Mouse (Mus musculus) heart, embryonic 15.5 days (tissue): ENCODE results near the gene Prr12. TPM values are rescaled to one million over a fixed set of nuclear protein-coding genes. Genes with fewer than 3 reads are reported as not detected.
A peak's percentile ranks its signal among the peaks of the same experiment; 100 is the strongest.

Experiments used
- ATAC-seq: fragments of 200-750 bp; cut with Nextera tagmentation; replicated peaks from 2 replicates; pipeline ENCODE4 v1.8.0; 2017; ENCODE audit warnings: low read depth, moderate TSS enrichment; ENCODE audit not compliant: insufficient number of reproducible peaks, insufficient read depth, low FRiP score
- H3K27ac ChIP-seq: fragments of 300-500 bp; sonication (generic); 2 replicates; pipeline ENCODE4 v1.5.1; 2015; ENCODE audit warnings: mild to moderate bottlenecking, inconsistent platforms
- H3K27me3 ChIP-seq: fragments of 300-500 bp; sonication (generic); 2 replicates; pipeline ENCODE4 v1.6.1; 2015; ENCODE audit warnings: inconsistent platforms
- H3K36me3 ChIP-seq: fragments of 300-500 bp; sonication (generic); 2 replicates; pipeline ENCODE4 v1.6.1; 2015; ENCODE audit warnings: mild to moderate bottlenecking, inconsistent platforms
- H3K4me1 ChIP-seq: fragments of 300-500 bp; sonication (generic); replicated peaks from 2 replicates; pipeline ENCODE4 v1.6.1; 2015; ENCODE audit warnings: inconsistent platforms
- H3K4me2 ChIP-seq: fragments of 300-500 bp; sonication (generic); 2 replicates; pipeline ENCODE4 v1.6.1; 2015; ENCODE audit warnings: inconsistent platforms, mild to moderate bottlenecking, moderate library complexity
- H3K4me3 ChIP-seq: fragments of 300-500 bp; sonication (generic); 2 replicates; pipeline ENCODE4 v1.5.1; 2015; ENCODE audit warnings: mild to moderate bottlenecking, inconsistent platforms
- H3K9ac ChIP-seq: fragments of 300-500 bp; sonication (generic); 2 replicates; pipeline ENCODE4 v1.6.1; 2015; ENCODE audit warnings: mild to moderate bottlenecking, inconsistent platforms
- H3K9me3 ChIP-seq: fragments of 300-500 bp; sonication (generic); replicated peaks from 2 replicates; pipeline ENCODE4 v1.6.1; 2016; ENCODE audit warnings: inconsistent platforms
- WGBS: fragments of 180-500 bp; shearing (Covaris S2); methylation state at CpG from one replicate; pipeline ENCODE4 v1.1.7; 2015; ENCODE audit warnings: mixed read lengths; 5-methylcytosine and 5-hydroxymethylcytosine counted together
- polyA plus RNA-seq: library from polyadenylated mRNA; unstranded; fragments of >200 nt; fragmentation: Nextera tagmentation; extraction: Ambion mirVana; gene quantifications from 2 replicates; pipeline ENCODE4 v1.2.1, GENCODE M21; 2015

Gene Prr12
- polyA plus RNA-seq, 1 experiment from 2014 or later: 5.0 TPM

GRCm38 (mm10) chr7:44986879-44987718 is 65.6 kb downstream of the Prr12 start:
- Histone ChIP-seq H3K4me2 (peak overlapping the region; percentile 79), H3K4me3 (peak overlapping the region; percentile 100), H3K36me3 (peaks cover 21% of the 10 kb centered on the region), H3K4me1 (peaks cover 39% of the 10 kb centered on the region), H3K27ac (peak overlapping the region; percentile 94), H3K9ac (peak overlapping the region; percentile 70), H3K27me3 (no peaks in the 10 kb centered on the region), H3K9me3 (no peaks in the 10 kb centered on the region)
- ATAC-seq: peak; percentile 1; the same call in 1 of the 2 replicates
- WGBS: under 1% methylated on average over 29 of the region's 29 CpGs

- H3K4me1 ChIP-seq: peaks cover 39% of the 10 kb centered on the region
- peak; percentile 96 for ATAC-seq
- H3K27me3 ChIP-seq: no peaks in the 10 kb centered on the region
- peaks cover 23% of the 10 kb centered on the region for H3K36me3 ChIP-seq
- H3K9me3 ChIP-seq: no peaks in the 10 kb centered on the region
- H3K4me3 ChIP-seq: peak within 1 kb of the TSS; percentile 100
- peak within 1 kb of the TSS; percentile 97 for H3K27ac ChIP-seq
- H3K4me2 ChIP-seq: peak within 1 kb of the TSS; percentile 79
- WGBS: under 1% methylated on average over 42 of the region's 42 CpGs
- peak within 1 kb of the TSS; percentile 100 for H3K9ac ChIP-seq
These were observed 66.3 kb downstream of the Prr12 start, which contains the start of gene Prmt1 for GRCm38 (mm10) chr7:44986192-44986878. Gene Prmt1 (minus strand): TSS chr7:44986568.

GRCm38 (mm10) chr7:44985595-44986191 is 67.0 kb downstream of the Prr12 start:
- peaks cover 25% of the 10 kb centered on the region for H3K36me3 ChIP-seq
- no peaks in the 10 kb centered on the region for H3K27me3 ChIP-seq
- peak overlapping the region; percentile 100 for H3K9ac ChIP-seq
- peak overlapping the region; percentile 100 for H3K4me3 ChIP-seq
- no peaks in the 10 kb centered on the region for H3K9me3 ChIP-seq
- peaks cover 39% of the 10 kb centered on the region for H3K4me1 ChIP-seq
- under 1% methylated on average over 45 of the region's 45 CpGs for WGBS
- peak; percentile 3; the same call in 1 of the 2 replicates for ATAC-seq
- H3K4me2 ChIP-seq: peak overlapping the region; percentile 74
- peak overlapping the region; percentile 97 for H3K27ac ChIP-seq

- no peak overlapping the region for H3K9ac ChIP-seq
- no peak for ATAC-seq
- no peaks in the 10 kb centered on the region for H3K9me3 ChIP-seq
- H3K27me3 ChIP-seq: no peaks in the 10 kb centered on the region
- H3K4me3 ChIP-seq: peak overlapping the region; percentile 100; the same call in 1 of the 2 replicates
- H3K36me3 ChIP-seq: peaks cover 32% of the 10 kb centered on the region
- H3K4me1 ChIP-seq: peaks cover 39% of the 10 kb centered on the region
- H3K4me2 ChIP-seq: peak overlapping the region; percentile 74
- 42% methylated on average over 3 of the region's 3 CpGs for WGBS
- H3K27ac ChIP-seq: peak overlapping the region; percentile 97
These were observed 67.9 kb downstream of the Prr12 start for GRCm38 (mm10) chr7:44984833-44985164.

- Histone ChIP-seq H3K9ac (no peak overlapping the region), H3K27ac (peak overlapping the region; percentile 37)
These were observed 68.5 kb downstream of the Prr12 start for GRCm38 (mm10) chr7:44983944-44984832.

GRCm38 (mm10) chr7:44983085-44983484 is 69.6 kb downstream of the Prr12 start:
- Histone ChIP-seq H3K4me2 (no peak overlapping the region), H3K9me3 (no peaks in the 10 kb centered on the region), H3K9ac (no peak overlapping the region), H3K4me1 (peaks cover 31% of the 10 kb centered on the region), H3K4me3 (no peak overlapping the region), H3K27me3 (no peaks in the 10 kb centered on the region), H3K27ac (peak overlapping the region; percentile 37; the same call in 1 of the 2 replicates), H3K36me3 (peaks cover 47% of the 10 kb centered on the region)
- no peak for ATAC-seq
- WGBS: 24% methylated on average over 6 of the region's 6 CpGs

More at GRCm38 (mm10) chr7:44983944-44984832, 68.5 kb downstream of the Prr12 start:
- H3K27me3 ChIP-seq: no peaks in the 10 kb centered on the region
- H3K4me2 ChIP-seq: peak overlapping the region; percentile 74
- WGBS: 63% methylated on average over 7 of the region's 7 CpGs
- H3K4me1 ChIP-seq: peaks cover 37% of the 10 kb centered on the region
- ATAC-seq: no peak
- H3K9me3 ChIP-seq: no peaks in the 10 kb centered on the region
- peaks cover 36% of the 10 kb centered on the region for H3K36me3 ChIP-seq
- H3K4me3 ChIP-seq: 0 out of 2 replicates have a peak overlapping the region, but pooled peaks have one; percentile 100

- no peak overlapping the region for H3K4me2 ChIP-seq
- WGBS: 92% methylated on average over 8 of the region's 8 CpGs
- no peak overlapping the region for H3K9ac ChIP-seq
- H3K27me3 ChIP-seq: no peaks in the 10 kb centered on the region
- no peak overlapping the region for H3K4me3 ChIP-seq
- no peaks in the 10 kb centered on the region for H3K9me3 ChIP-seq
- no peak for ATAC-seq
- H3K27ac ChIP-seq: no peak overlapping the region
- peaks cover 62% of the 10 kb centered on the region for H3K36me3 ChIP-seq
- peaks cover 25% of the 10 kb centered on the region for H3K4me1 ChIP-seq
These were observed 71.1 kb downstream of the Prr12 start for GRCm38 (mm10) chr7:44981539-44981938.

- Histone ChIP-seq H3K27ac (no peak overlapping the region), H3K9ac (no peak overlapping the region), H3K9me3 (no peaks in the 10 kb centered on the region), H3K27me3 (no peaks in the 10 kb centered on the region), H3K4me1 (peaks cover 12% of the 10 kb centered on the region), H3K4me2 (no peak overlapping the region), H3K36me3 (peaks cover 69% of the 10 kb centered on the region), H3K4me3 (no peak overlapping the region)
- no peak for ATAC-seq
- 88% methylated on average over 3 of the region's 3 CpGs for WGBS
These were observed 74.4 kb downstream of the Prr12 start for GRCm38 (mm10) chr7:44978300-44978699.
